Mouse (Mus musculus) hindbrain, embryonic 12.5 days (tissue): ENCODE results near the gene Clcnkb. TPM values are rescaled to one million over a fixed set of nuclear protein-coding genes. Genes with fewer than 3 reads are reported as not detected.

Experiments used
- ATAC-seq: fragments of 200-750 bp; cut with Nextera tagmentation; 2 replicates; pipeline ENCODE4 v1.8.0; 2017; ENCODE audit warnings: moderate TSS enrichment; ENCODE audit not compliant: low FRiP score
- H3K27ac ChIP-seq: fragments of 300-500 bp; sonication (generic); 2 replicates; pipeline ENCODE4 v1.5.1; 2016; ENCODE audit warnings: mild to moderate bottlenecking
- H3K27me3 ChIP-seq: fragments of 300-500 bp; sonication (generic); 2 replicates; pipeline ENCODE4 v1.6.1; 2016; ENCODE audit warnings: mild to moderate bottlenecking
- H3K36me3 ChIP-seq: fragments of 300-500 bp; sonication (generic); 2 replicates; pipeline ENCODE4 v1.6.1; 2016; ENCODE audit warnings: mild to moderate bottlenecking
- H3K4me1 ChIP-seq: fragments of 300-500 bp; sonication (generic); 2 replicates; pipeline ENCODE4 v1.6.1; 2016
- H3K4me2 ChIP-seq: fragments of 300-500 bp; sonication (generic); replicated peaks from 2 replicates; pipeline ENCODE4 v1.6.1; 2016; ENCODE audit warnings: mild to moderate bottlenecking
- H3K4me3 ChIP-seq: fragments of 300-500 bp; sonication (generic); 2 replicates; pipeline ENCODE4 v1.5.1; 2016; ENCODE audit warnings: mild to moderate bottlenecking
- H3K9ac ChIP-seq: fragments of 300-500 bp; sonication (generic); 2 replicates; pipeline ENCODE4 v1.6.1; 2016; ENCODE audit warnings: mild to moderate bottlenecking, moderate library complexity
- H3K9me3 ChIP-seq: fragments of 300-500 bp; sonication (generic); replicated peaks from 2 replicates; pipeline ENCODE4 v1.6.1; 2016; ENCODE audit warnings: mild to moderate bottlenecking
- WGBS: fragments of 180-500 bp; shearing (Covaris S2); methylation state at CpG from one replicate; pipeline ENCODE4 v1.1.7; 2016; 5-methylcytosine and 5-hydroxymethylcytosine counted together
- polyA plus RNA-seq: library from polyadenylated mRNA; unstranded; fragments of >200 nt; fragmentation: Nextera tagmentation; extraction: Ambion mirVana; gene quantifications from 2 replicates; pipeline ENCODE4 v1.2.1, GENCODE M21; 2016

The Clcnkb gene
- polyA plus RNA-seq, 1 experiment from 2014 or later, result not detected

DNA sequence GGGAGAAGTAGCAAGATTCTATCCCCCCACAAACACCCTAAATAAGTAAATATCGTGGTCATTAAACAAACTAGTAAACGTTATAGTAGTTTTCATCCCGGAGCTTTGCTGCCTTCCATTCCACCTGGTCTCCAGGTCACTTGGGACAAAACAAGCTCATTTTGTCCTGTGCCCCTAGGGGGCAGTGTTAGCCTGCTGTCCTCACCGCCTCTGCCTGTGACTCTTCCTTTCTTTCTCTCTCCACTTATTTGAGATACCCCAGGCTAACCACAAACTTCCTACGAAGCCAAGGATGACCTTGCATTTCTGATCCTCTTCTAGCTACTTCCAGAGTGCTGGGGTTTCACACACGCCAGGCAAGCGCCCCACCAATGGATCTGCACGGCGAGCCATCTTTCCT lies 15.2 kb upstream of the Clcnkb start:
- Histone ChIP-seq H3K4me1 (peaks cover 3% of the 10 kb centered on the region), H3K4me3 (no peak overlapping the region), H3K36me3 (no peaks in the 10 kb centered on the region), H3K4me2 (no peak overlapping the region), H3K9me3 (no peaks in the 10 kb centered on the region), H3K27ac (no peak overlapping the region), H3K27me3 (peaks cover 15% of the 10 kb centered on the region), H3K9ac (no peak overlapping the region)
- WGBS, result 53% methylated on average over 9 of the region's 9 CpGs
- ATAC-seq, result no peak

DNA sequence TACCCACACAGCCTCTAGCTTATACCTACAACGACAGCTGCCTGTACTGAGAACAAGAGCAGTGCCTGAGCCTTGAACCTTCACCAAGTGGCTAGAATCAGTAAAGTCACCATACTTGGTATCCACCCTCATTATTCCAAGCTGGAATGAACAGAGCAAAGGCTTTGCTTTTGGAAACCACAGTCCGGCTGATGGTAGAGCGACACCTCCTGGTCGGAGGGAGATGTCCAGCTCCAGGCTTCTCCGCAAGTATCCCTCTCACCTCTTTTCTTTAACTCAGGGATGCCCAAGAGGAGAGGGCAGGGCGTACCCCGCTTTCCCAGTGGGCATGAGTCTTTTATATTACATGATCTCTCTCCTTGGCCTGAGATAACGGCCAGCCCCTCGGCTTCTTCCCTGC lies 14.0 kb upstream of the Clcnkb start:
- no peak overlapping the region for H3K27ac ChIP-seq
- peaks cover 25% of the 10 kb centered on the region for H3K27me3 ChIP-seq
- ATAC-seq, result no peak
- no peaks in the 10 kb centered on the region for H3K9me3 ChIP-seq
- H3K4me3 ChIP-seq, result no peak overlapping the region
- 51% methylated on average over 9 of the region's 9 CpGs for WGBS
- H3K9ac ChIP-seq, result no peak overlapping the region
- H3K4me1 ChIP-seq, result peaks cover 10% of the 10 kb centered on the region
- H3K4me2 ChIP-seq, result no peak overlapping the region
- H3K36me3 ChIP-seq, result no peaks in the 10 kb centered on the region

DNA sequence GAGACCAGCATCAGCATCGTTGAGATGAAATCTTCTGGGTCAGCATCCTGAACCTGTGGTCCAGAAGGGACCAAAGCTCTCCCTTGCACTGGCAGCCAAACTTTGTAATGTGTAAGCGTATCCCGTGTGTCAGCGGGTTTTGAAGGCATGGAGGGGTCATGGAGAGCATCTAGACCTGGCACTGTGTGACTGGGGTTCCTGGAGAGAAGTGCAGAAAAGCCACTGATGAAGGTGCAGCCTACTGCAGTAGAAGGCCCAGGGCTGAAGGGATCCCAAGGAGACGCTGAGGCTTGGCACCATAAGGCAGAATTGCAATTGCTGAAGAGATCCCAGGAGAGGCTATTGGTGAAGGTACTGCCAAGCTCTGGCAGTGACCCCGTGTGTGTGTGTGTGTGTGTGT lies 13.6 kb upstream of the Clcnkb start:
- Histone ChIP-seq H3K9ac (no peak overlapping the region), H3K4me2 (no peak overlapping the region), H3K9me3 (no peaks in the 10 kb centered on the region), H3K27me3 (peaks cover 30% of the 10 kb centered on the region), H3K4me3 (no peak overlapping the region), H3K27ac (no peak overlapping the region), H3K36me3 (no peaks in the 10 kb centered on the region), H3K4me1 (peaks cover 10% of the 10 kb centered on the region)
- ATAC-seq, result no peak
- 78% methylated on average over 6 of the region's 6 CpGs for WGBS

DNA sequence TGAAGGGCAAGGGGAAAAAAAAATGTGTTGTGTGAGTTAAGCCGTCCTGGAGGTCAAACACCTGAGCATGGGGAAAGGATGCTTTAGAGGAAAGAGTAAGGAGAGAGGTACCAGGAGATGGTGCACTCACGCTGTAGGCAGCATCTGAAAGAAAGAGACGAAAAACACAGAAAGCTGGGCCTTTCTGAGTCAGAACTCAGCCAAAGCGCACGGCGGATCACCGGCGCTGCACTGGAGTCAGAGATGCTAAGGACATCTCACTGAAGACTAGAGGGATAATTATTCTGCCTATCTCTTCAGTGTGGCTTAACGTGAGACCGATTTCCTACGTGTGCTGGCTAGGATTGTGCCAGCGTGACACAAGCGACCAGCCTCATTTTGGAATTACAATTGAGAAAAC lies 12.1 kb upstream of the Clcnkb start:
- ATAC-seq, result no peak
- H3K36me3 ChIP-seq, result no peaks in the 10 kb centered on the region
- H3K4me2 ChIP-seq, result no peak overlapping the region
- WGBS, result 90% methylated on average over 13 of the region's 13 CpGs
- H3K27ac ChIP-seq, result no peak overlapping the region
- H3K27me3 ChIP-seq, result peaks cover 32% of the 10 kb centered on the region
- no peak overlapping the region for H3K4me3 ChIP-seq
- peaks cover 10% of the 10 kb centered on the region for H3K4me1 ChIP-seq
- no peak overlapping the region for H3K9ac ChIP-seq
- no peaks in the 10 kb centered on the region for H3K9me3 ChIP-seq

DNA sequence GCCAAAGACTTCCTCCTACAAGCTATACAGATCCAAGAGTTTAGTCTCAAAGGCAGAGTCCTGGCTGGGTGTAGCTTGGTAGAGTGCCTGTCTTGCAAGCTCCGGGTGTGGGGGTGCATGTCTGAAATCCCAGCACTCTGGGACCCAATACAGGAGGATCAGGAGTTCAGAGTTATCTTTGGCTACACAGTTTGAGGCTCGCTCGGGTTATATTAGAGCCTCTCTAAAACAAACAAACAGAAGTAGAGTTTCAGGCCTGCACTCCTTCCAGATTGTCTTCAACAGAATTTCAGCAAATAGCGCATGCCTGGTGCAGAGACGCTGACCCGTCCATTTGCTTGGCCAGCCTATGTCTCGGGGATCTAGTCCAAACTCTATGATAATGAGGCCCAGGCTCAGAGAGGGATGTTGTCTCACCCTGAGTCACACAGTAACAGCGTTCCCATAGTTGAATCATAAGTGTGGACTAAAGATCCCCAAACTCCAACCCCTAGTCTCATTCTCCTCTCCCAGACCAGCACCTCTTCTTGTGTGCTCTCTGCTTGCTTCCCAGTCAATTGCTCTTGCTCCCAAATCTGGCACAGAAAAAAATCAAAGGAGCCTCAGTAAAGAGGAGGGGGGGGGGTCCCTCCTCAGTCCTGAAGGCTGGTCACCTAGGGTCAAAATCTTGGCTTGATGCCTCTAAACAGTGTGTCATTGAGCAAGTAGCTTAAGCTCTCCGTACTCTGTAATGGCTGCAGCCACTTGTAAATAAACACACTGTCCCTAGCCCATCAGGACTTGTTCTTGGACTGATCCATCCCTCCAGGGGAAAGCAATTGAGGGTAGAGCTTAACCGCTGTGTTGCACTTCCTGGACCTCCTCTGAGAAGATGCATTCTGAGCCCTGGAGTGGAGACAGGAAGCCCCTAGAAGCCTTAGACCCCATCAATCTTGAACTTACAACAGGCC lies 11.3 kb upstream of the Clcnkb start:
- Histone ChIP-seq H3K27me3 (peaks cover 41% of the 10 kb centered on the region), H3K4me1 (peaks cover 10% of the 10 kb centered on the region), H3K36me3 (no peaks in the 10 kb centered on the region), H3K4me3 (no peak overlapping the region), H3K9me3 (no peaks in the 10 kb centered on the region), H3K9ac (no peak overlapping the region), H3K4me2 (no peak overlapping the region), H3K27ac (no peak overlapping the region)
- WGBS, result 82% methylated on average over 10 of the region's 10 CpGs
- no peak for ATAC-seq

DNA sequence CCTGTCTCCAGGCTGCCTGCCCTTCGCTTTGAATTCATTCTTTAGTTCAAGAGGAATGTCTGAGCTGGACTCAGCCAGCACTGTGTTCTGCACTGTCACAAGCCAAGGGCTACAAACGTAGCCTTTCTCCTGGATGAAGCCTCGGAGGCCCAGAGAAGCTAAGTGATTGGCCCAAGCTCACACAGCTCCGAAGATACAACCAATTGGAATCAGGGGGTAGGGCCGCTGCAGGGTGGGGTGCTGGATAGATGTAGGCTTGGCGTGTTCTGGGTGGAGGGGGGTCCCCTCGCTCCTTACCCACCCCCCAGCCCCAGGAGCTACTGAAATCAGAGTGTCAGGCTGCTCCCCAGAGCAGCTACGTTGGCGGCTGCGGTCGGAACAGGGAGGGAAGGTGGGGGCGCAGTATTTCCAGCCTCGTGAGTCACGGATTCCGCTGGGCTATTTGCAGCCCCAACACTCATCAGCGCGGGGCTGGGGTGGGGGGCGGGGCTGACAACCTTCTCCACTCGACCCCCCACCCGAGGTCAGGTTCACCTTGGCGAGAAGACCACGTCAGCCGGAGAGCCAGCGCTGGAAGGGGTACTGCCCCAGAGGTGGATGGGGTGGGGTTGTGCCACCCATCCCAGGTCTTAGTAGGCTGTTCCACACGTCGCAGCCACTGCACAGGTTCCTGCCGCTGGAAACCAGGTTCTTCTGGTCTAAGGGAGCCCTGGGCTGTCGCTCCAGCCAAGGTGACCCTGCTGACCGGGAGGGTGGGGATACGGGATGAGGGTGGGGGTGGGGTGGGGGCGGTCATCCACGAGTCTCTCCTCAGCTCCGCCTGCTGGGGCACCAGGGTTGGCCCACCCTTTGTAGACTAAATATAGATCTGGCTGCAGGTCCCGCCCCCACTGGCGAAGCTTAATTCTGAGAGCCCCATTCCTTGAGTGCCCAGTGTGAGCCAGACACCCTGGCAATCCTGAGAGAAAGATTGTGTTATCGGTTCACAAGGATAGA lies 10.0 kb upstream of the Clcnkb start:
- ATAC-seq, result peak; percentile 92
- no peaks in the 10 kb centered on the region for H3K9me3 ChIP-seq
- H3K4me1 ChIP-seq, result peaks cover 10% of the 10 kb centered on the region
- no peak overlapping the region for H3K27ac ChIP-seq
- 7% methylated on average over 36 of the region's 36 CpGs for WGBS
- H3K4me3 ChIP-seq, result peak overlapping the region; percentile 38
- peak overlapping the region; percentile 59 for H3K9ac ChIP-seq
- peak overlapping the region; percentile 77 for H3K4me2 ChIP-seq
- peaks cover 50% of the 10 kb centered on the region for H3K27me3 ChIP-seq
- H3K36me3 ChIP-seq, result no peaks in the 10 kb centered on the region

DNA sequence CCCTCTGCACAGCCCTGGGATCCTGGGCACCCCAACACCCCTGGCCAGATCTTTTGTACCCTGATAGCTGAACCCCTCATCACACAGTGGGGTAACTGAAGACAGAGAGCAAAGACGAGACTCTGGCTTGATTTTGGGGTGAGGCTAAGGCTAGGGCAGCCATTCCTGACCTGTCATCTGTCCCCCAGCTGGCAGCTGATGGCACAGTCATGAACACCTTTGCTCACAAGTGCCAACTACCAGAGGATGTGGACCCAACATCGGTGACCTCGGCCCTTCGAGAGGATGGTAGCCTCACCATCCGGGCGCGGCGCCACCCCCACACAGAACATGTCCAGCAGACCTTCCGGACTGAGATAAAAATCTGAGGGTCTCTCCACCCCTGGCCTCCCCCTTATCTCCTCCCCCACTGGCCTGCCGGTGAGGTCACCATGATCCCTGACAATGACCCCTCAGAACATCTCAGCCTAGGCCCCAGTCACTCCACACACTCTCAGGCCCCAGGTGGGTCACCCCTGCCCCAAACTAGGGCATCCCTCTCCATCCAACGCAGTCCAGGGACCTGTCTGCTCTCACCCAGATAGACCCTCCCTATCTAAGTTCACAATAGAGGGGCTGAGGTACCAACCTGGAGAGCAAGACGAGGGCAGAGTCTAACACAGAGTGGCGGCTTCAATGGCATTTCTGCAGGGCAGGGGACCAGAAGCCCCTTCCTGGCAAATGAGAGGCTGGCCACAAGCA lies 8.0 kb upstream of the Clcnkb start:
- no peak for ATAC-seq
- Histone ChIP-seq H3K27ac (no peak overlapping the region), H3K4me1 (peaks cover 10% of the 10 kb centered on the region), H3K4me2 (no peak overlapping the region), H3K36me3 (no peaks in the 10 kb centered on the region), H3K9me3 (no peaks in the 10 kb centered on the region), H3K27me3 (peaks cover 50% of the 10 kb centered on the region), H3K9ac (no peak overlapping the region), H3K4me3 (no peak overlapping the region)
- 82% methylated on average over 13 of the region's 13 CpGs for WGBS

DNA sequence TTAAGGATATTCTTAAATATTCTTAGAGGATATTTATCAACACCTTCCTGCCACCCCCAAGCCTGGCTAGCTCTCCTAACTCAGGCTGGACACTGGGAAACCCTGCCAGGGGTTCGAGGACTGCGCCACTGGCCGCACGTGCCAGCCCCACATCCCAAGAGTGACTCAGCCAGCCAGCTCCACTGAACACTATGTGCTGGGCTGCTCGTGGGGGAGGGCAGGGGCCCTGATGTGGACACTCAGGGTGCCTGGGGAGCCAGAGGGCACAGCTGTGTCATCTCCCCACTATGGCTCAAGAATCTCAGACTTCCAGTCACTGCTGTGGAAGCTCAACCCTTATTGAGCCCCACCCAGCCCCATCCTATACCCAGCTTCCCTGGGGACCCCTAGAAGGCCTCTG lies 7.5 kb upstream of the Clcnkb start:
- Histone ChIP-seq H3K4me3 (no peak overlapping the region), H3K36me3 (no peaks in the 10 kb centered on the region), H3K4me1 (peaks cover 10% of the 10 kb centered on the region), H3K9ac (no peak overlapping the region), H3K27ac (no peak overlapping the region), H3K27me3 (peaks cover 50% of the 10 kb centered on the region), H3K9me3 (no peaks in the 10 kb centered on the region), H3K4me2 (no peak overlapping the region)
- WGBS, result 84% methylated on average over 5 of the region's 5 CpGs
- no peak for ATAC-seq

DNA sequence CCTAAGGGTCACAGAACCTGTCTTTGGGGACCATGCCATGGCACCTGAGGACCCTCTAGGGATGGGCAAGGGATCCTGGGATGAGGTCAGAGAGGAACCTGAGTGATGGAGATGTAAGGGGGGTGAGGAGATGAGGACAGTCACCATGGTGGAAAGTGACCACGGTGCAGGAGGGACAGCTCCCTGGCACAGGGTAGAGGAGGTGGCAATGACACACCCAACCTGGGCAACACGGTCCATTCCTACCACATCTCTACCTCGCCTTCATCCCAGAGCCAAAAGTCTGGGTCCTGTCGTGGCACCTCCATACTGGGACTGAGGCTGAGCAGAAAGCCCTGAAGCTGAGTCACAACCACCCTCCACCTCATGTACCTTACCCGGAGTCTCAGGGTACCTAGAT lies 7.0 kb upstream of the Clcnkb start:
- 89% methylated on average over 5 of the region's 5 CpGs for WGBS
- Histone ChIP-seq H3K4me1 (peaks cover 10% of the 10 kb centered on the region), H3K27me3 (peaks cover 50% of the 10 kb centered on the region), H3K9me3 (no peaks in the 10 kb centered on the region), H3K4me3 (no peak overlapping the region), H3K9ac (no peak overlapping the region), H3K4me2 (no peak overlapping the region), H3K36me3 (no peaks in the 10 kb centered on the region), H3K27ac (no peak overlapping the region)
- ATAC-seq, result no peak

DNA sequence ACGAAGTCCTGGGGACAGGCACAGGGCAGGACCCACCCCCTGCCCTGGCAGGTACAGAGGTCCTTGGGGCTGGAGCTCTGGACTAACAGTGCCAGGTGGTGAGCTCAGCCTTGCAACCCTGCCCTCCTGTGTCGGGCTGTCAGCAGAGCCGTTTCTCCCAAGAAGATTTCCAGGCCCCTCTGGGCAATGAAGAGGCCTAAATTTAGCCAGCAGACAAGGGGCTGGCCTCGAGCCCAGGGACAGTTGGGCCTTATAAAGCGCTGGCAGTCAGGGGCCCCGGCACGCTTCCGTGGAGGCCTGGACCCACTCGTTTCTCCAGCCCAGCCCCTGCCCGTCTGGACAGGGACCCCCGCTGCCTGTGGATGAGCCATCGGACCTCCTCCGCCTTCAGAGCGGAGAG lies 5.6 kb upstream of the Clcnkb start:
- no peak for ATAC-seq
- WGBS, result 81% methylated on average over 14 of the region's 14 CpGs

DNA sequence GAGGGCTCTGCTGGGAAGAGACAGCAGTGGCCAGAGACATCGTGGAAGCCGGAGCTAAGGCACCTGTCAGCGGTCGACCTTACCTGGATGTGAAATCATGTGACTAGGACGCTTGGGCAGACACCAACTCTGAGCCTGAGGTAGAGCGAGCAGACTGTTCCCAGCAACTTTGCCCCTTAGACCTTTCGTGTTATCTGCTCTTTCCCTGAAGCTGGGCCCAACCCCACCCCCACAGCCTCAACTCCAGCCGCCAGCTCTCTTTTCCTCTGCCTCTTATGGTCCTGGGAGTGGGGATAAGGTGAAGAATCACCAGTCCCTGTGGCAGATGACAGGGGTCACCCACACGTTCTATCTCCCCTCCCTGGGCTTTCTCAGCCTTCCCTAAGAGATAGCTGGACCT lies 5.1 kb upstream of the Clcnkb start:
- ATAC-seq, result no peak
- Histone ChIP-seq H3K27me3 (peaks cover 38% of the 10 kb centered on the region), H3K4me3 (no peak overlapping the region), H3K27ac (no peak overlapping the region), H3K36me3 (no peaks in the 10 kb centered on the region), H3K9ac (no peak overlapping the region), H3K9me3 (no peaks in the 10 kb centered on the region), H3K4me1 (peaks cover 6% of the 10 kb centered on the region), H3K4me2 (no peak overlapping the region)
- 55% methylated on average over 9 of the region's 9 CpGs for WGBS

More for the DNA sequence above, 5.6 kb upstream of the Clcnkb start:
- Histone ChIP-seq H3K4me1 (peaks cover 10% of the 10 kb centered on the region), H3K4me3 (no peak overlapping the region), H3K9ac (no peak overlapping the region; the same call in 1 of the 2 replicates), H3K36me3 (no peaks in the 10 kb centered on the region), H3K27ac (no peak overlapping the region), H3K4me2 (no peak overlapping the region), H3K9me3 (no peaks in the 10 kb centered on the region), H3K27me3 (peaks cover 43% of the 10 kb centered on the region)
